Mouse (Mus musculus): ENCODE measurements around the gene Fgfr2. TPM values are rescaled to one million over a fixed set of nuclear protein-coding genes. Genes with fewer than 3 reads are reported as not detected.

Gene Fgfr2
- 100 to 1,000 TPM; 190 to 480 TPM for total RNA-seq (2021)
- long read RNA-seq, experiment 1, transcript Fgfr2-215 (18 exons, 3,323 nt): major isoform, 7 of 97 reads
- long read RNA-seq, experiment 1, partial matches to known transcripts: 14 of 97 reads
- long read RNA-seq, experiment 1, other reads (novel, unspliced or antisense): 73 of 97 reads
- long read RNA-seq, experiment 2, full-length matches to known transcripts: 2 of 32 reads
- long read RNA-seq, experiment 2, partial matches to known transcripts: 4 of 32 reads
- long read RNA-seq, experiment 2, other reads (novel, unspliced or antisense): 26 of 32 reads

DNA sequence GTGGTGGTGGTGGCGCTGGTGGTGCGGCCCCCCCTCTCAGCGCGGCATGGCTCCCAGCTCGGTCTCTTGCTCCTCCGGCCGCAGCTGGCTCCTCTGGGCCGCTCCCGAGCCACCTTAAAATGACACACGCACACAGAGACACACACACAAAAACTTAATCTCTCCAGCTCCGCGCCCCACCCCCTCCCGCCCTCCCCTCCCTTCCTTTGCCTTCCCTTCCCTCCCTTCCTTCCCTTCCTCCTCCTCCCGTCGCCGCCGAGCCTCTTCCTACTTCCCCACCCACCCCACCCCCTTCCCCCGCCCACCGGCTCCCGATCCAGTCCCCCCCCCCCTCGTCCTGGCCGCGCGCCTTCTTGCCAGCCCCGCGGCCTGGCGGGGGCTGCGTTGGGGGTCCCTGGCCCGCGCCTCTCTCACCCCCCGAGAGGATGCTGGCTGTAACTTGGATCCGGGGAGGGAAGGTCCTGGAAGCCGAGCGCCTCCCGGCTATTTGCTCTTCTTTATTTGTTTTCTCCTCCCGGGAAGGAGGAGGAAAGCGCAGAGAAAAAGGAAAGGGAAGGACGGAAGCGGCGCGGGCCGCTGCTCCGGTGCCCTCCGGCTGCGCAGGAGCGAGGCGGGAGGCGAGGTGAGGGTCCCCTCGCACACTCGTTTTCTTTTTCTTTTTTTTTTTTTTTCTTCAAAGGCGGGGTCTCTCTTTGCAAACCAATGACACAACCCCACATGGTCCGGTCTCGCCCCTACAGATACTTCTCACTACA is at the start of gene Fgfr2:
Fgfr2 (minus strand) TSS at position 107 of the 755 bp plus-strand sequence.
- peak; percentile 81 to 87 for DNase-seq

- DNase-seq: no peak
Measured at GRCm38 (mm10) chr7:133171403-133172032, 48.4 kb upstream of the Fgfr2 start.

DNA sequence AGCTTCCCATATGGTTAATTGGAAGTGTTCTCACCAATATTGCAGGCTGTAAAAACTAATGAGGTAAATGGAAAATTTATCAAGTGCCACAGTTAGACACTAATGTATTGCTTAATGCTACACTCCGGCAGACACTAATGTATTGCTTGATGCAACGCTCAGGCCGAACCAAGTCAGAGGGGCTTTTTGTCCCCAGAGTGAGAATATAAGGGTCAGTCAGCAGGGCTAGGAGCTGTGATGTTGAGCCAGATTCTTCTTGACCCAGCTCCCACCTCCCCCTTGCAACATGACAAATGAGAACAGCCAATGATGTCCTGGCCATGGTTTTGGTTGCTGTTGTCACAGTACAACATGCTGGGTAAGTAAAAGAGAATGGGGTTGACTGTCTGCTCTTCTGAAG is 45.8 kb upstream of the Fgfr2 start:
- no peak for DNase-seq

- DNase-seq: no peak
Measured at GRCm38 (mm10) chr7:133167903-133168302, 44.8 kb upstream of the Fgfr2 start.

DNA sequence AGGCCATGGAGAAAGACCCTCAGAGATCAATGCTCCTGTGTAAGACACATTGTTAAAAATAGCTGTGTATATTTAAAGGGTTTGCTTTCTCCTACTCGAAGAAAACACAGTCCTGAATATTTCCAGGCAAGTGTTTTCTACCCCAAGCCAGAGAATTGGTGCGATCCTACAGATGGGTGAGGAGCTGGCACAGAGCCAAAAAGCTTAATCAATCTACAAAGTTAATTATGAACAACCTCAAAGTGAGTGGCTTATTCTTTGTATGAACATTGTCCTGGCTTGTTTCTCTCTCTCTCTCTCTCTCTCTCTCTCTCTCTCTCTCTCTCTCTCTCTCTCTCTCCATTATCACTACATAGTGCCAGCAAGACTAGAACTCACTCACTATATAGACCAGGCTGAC is 41.6 kb upstream of the Fgfr2 start:
- no peak for DNase-seq

- peak; percentile 13 to 22 for DNase-seq
Measured at GRCm38 (mm10) chr7:133163011-133163410, 39.9 kb upstream of the Fgfr2 start.

DNA sequence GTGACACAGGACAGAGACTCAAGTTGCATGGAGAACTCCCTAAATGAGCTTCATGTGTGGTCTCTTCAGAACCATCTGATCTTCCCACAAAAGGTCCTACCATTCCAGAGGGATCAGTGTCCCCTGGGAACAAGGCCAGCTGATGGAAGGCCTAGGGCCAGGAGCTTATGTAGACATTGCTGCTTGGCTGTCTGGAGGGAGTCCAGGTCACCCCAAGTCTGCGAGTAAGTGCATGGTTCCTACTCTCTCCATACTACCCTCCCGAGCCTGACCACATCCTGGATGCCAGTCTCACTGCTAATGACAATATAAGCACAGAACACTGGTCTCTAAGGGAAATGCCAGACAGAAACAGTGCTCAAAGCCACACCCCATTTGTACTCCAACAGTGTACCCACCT is 39.0 kb upstream of the Fgfr2 start:
- DNase-seq: no peak

DNA sequence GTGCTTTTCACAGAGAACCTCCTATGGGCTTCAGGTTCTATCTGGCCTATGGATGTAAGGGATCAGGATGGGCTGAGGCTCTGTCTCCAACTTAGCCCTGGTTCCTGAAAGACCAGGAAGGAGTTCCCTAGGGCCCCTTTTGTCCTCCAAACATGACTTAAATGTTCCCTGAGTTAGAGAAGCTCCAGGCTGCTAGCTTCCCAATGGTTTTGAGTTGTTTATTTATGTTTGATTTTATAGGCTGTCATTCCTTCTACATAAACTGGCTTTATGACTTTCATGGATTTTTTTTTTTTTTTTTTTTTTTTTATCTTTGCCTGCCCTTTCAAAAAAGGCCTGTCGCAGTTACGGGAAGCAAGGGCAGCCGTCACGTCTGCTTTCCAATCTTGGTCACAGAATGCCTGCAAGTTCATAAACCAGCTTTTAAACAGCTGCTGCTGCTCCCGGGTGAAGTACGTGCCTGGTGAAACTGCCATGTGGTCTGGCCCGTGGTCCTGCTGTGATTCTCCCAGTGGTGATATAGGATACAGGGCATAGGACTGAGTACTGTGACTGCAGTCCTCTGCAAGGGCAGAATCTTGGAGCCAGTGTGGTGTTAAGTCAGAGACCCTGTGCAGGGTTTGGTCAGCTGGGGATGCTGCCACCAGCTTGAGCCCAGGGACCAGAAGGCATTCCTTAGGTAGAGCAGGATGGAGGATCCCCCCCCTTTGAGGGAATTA is 38.4 kb upstream of the Fgfr2 start:
- no peak for DNase-seq

GRCm38 (mm10) chr7:133159519-133159918 is 36.4 kb upstream of the Fgfr2 start:
- peak in 1 of 2 experiments; percentile 10 for DNase-seq

GRCm38 (mm10) chr7:133155621-133156020 is 32.5 kb upstream of the Fgfr2 start:
- DNase-seq: no peak

DNA sequence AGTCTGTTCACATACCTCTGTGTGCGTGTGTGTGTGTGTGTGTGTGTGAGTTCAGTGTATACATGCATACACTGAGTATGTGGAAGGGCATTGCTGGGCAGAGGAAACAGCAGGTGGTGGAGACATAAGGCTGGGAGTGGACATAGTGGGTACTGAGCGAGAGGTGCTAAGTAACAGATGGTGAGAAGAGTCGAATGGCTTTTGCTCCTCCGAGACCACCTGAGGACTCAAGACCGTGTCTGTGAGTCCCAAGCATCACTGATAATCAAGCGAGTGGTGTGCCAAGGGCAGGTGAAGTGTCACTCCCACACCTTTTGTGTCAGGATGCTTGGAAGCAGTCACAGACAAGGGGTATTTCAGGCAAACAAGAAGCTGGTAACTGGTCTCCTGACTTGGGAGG is 31.7 kb upstream of the Fgfr2 start:
- DNase-seq: no peak

GRCm38 (mm10) chr7:133139689-133140336 is 16.7 kb upstream of the Fgfr2 start:
- DNase-seq: no peak

DNA sequence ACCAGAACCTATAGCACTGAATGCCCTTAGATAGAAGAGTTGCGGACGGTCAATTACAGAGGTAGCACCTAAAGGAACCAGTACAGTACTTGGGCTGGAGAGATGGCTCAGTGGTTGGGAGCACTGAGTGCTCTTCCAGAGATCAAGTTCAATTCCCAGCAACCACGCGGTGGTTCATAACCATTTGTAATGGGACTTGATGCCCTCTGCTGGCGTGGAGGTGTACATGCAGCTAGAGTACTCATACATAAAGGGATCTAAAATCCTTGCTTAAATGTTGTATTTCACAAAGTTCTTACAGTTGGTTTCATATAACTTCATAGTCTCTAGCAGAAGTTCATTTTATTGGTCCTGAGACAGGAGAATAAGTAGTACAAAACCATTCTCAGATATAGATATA is 10.4 kb upstream of the Fgfr2 start:
- DNase-seq: peak; percentile 20 to 23

DNA sequence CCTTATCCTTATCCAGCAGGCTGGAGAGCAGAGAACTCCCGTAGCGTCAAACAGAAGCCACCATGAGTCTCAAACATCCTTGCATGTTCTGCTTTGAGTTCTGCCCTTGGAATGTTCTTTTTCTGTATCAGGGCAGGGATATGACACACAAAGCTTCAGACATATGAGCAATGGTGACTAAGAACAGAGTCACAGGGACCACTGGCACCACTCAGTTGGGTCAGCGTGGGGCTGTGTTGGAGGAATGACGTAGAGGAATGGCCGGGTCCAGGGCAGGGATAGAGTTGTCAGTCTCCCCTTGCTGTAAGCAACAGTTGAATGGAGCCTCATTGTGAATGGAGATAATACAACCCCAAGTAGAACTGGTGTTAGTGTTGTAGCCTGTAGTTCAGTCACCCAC is 9.6 kb upstream of the Fgfr2 start:
- DNase-seq: peak; percentile 37 to 41

- DNase-seq: peak; percentile 27 to 46
Measured at GRCm38 (mm10) chr7:133124701-133125485, 1.7 kb upstream of the Fgfr2 start.

DNA sequence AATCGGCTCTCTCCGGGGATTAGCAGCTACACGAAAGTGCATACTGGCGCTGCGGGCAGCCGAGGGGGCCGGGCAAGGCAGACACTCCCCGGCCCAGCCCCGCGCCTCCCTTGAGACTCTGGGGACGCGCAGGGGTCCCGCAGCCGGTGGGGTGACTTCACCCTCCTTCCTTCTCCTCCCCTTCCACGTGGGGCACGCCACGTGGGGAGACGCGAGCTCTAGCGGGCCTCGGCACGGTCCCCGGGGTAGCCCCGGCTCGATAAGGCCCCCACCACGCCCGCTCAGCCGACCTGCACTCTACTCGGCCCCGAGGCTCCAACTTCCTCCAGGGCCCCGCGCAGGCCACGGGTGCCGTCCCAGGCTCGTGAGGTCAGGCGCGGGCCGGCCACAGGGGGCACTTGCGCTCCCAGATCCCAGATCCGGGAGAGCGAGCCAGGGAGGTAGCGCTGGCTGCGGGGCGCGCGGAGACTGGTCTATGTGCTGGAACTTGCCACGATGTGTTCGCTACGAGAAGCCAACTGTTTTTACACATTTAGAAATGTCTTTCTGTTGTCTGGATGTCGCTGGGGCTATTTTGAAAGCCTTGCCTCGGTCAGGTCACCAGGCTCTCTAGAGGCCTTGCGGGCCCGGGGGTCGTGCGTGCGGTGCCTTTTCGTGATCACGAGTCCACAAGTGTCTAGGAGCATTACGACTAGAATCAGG is 1.0 kb upstream of the Fgfr2 start, which contains the start of gene Ctbp2:
Ctbp2 (minus strand) TSS at position 356 of the 702 bp plus-strand sequence.
- DNase-seq: peak; percentile 89 to 91

DNA sequence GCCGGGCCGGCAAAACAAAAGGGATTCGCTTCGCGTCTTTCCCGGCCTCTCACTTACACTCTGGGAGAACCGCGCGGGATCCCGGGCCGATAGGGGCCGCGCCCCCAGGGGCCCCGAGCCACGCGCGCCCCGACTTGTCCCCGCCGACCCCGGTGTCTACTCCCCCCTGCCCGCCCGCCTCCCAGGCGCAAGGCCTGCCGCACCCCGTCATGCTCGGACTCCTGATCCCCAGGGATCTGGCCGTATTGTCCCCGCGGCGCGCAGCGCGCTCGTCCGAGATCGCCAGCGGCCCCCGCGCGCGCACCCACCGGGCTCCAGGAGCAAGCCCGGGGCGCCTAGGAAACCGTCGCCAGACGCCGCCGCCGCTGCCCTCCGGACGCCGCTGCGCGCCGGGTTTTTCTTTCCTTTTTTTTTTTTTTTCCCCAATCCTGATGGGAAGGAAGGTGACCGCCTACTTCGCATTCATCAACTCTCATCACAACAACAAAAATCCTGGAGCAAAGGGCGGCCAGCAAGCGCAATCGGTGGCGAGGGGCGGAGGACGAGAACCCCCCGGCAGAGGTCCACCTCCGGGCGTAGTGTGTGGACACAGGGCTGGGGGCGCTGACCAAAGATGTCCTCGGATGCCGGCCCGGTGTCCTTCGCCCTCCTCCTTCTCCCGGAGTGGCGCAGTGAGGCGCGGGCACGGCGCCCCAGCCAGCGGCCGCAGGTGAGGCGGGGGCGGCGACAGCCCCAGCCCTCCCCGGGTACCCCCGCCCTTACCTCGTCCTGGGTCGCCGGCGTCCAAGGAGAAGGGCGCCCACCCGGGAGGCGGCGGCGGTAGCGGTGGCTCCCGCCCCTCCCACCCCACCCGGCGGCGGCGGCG is 539 bp downstream of the Fgfr2 start:
- peak; percentile 63 to 73 for DNase-seq

- DNase-seq: peak; percentile 62 to 67
Measured at GRCm38 (mm10) chr7:133121661-133122378, 1.3 kb downstream of the Fgfr2 start.

Measured in adrenal gland, postnatal 36 days (tissue).